Mouse (Mus musculus): ENCODE results near the gene Dnajc2.

DNA sequence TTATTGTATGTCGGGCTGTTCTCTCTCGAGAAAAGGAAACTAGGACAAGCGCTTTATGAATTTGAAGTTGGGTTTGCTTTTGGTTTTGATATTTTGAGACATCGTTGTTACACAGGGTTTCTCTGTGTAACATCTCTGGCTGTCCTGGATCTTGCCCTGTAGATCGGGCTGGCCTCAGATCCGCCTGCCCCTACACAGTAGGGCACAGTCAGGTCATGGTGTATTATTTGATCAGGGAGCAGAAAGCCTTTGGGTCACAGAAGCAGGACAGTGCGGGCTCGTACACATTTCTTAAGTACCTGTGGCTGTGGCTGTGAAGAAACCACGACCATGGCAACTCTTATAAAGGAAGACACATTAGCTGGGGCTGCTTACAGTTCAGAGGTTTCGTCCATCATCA is 47.4 kb downstream of the Dnajc2 start:
- TF ChIP-seq POLR2A (IDR thresholded peaks at IDR 0.05; ENCODE audit: insufficient read depth, low read length): no peak
- no peak for TF ChIP-seq CTCF (IDR thresholded peaks at IDR 0.05; ENCODE audit: low read depth, low read length)

Data from ES-Bruce4 (cell line).